21 mouse cellular contexts compared by ENCODE assay signal in the genomic region with DNA sequence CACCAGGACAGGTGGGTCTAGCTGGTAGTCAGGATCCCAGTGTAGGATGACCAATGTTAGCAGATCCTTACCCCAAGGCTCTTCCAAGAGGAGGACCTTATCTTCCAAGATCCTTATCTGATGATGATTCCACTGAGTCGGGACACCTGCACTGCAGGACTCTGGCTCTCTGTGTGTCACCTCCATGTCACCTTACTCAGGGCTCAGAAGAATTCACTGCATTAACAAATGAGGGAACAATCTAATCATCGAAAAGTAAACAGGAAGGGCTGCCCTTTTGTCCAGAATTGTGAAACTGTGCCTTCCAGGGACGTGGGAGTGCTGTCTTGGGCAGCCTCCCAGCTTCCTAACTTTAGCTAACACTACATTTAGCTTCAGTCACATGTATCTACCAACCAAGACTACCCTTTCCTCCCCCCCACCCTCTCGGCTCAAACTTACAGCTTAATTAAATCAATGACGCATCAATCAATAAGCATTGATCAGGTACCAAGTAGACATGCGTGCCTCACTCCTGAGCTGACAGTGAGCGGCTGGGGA. TPM values are rescaled to one million over a fixed set of nuclear protein-coding genes. Genes with fewer than 3 reads are reported as not detected.
A peak's percentile ranks its signal among the peaks of the same experiment; 100 is the strongest.
DNase-seq lines count a peak whose midpoint lies in the region; ATAC-seq lines count a peak whose summit lies in the region.
"Had no signal": no experiment of that assay in that cellular context is flagged by ENCODE, and none has a peak within 500 bp of the region (broad histone marks: within the 10 kb centered on the region; RNA-seq: fewer than 3 reads in every experiment).

No protein-coding gene starts in this region.

- no peak; the same call in 1 of the 2 replicates for ATAC-seq in kidney, embryonic 15.5 days (replicated peaks; ENCODE audit: low FRiP score)
- ATAC-seq in lung, embryonic 16.5 days (ENCODE audit: low read depth): peak; percentile 4; the same call in 1 of the 2 replicates
- ATAC-seq in stomach, embryonic 16.5 days (ENCODE audit: insufficient read depth, low FRiP score): peak; percentile 44; the same call in 1 of the 2 replicates

- peaks cover 17% of the 10 kb centered on the region for H3K4me1 ChIP-seq in kidney, embryonic 15.5 days
- H3K4me1 ChIP-seq in lung, embryonic 16.5 days (replicated peaks; ENCODE audit: control insufficient read depth, insufficient read depth, low read length): no peaks in the 10 kb centered on the region
- 0 out of 2 replicates have a peak, but pooled peaks cover 6% of the 10 kb centered on the region for H3K4me1 ChIP-seq in stomach, embryonic 16.5 days (ENCODE audit: control insufficient read depth, insufficient read depth, low read length)
- H3K4me1 ChIP-seq: embryonic facial prominence, embryonic 12.5 days; limb, embryonic 10.5 days had no signal

- H3K9ac ChIP-seq in kidney, embryonic 15.5 days: no peak overlapping the region
- no peak overlapping the region for H3K9ac ChIP-seq in lung, embryonic 16.5 days (ENCODE audit: low read length)
- no peak overlapping the region for H3K9ac ChIP-seq in stomach, embryonic 16.5 days (ENCODE audit: low read length)
- H3K9ac ChIP-seq: embryonic facial prominence, embryonic 12.5 days had no signal

- 0 out of 2 replicates have a peak overlapping the region, but pooled peaks have one; percentile 22 for H3K27ac ChIP-seq in kidney, embryonic 15.5 days
- H3K27ac ChIP-seq in lung, embryonic 16.5 days (ENCODE audit: low read length): no peak overlapping the region
- no peak overlapping the region for H3K27ac ChIP-seq in stomach, embryonic 16.5 days (ENCODE audit: low read length)
- H3K27ac ChIP-seq: embryonic facial prominence, embryonic 12.5 days; heart, adult 2 months; layer of hippocampus, adult 2 months; limb, embryonic 10.5 days had no signal

- H3K36me3 ChIP-seq in kidney, embryonic 15.5 days: no peaks in the 10 kb centered on the region
- no peaks in the 10 kb centered on the region for H3K36me3 ChIP-seq in lung, embryonic 16.5 days (ENCODE audit: control insufficient read depth, insufficient read depth, low read length)
- no peaks in the 10 kb centered on the region for H3K36me3 ChIP-seq in stomach, embryonic 16.5 days (ENCODE audit: control insufficient read depth, insufficient read depth, low read length)
- H3K36me3 ChIP-seq: embryonic facial prominence, embryonic 12.5 days; limb, embryonic 10.5 days had no signal

- intact Hi-C loops in gastrocnemius, postnatal 36 days (cut with DNase I): no loop called here

- no peak overlapping the region for H3K4me3 ChIP-seq in kidney, embryonic 15.5 days (replicated peaks)
- no peak overlapping the region for H3K4me3 ChIP-seq in lung, embryonic 16.5 days (ENCODE audit: low read length)
- H3K4me3 ChIP-seq in stomach, embryonic 16.5 days (replicated peaks; ENCODE audit: low read length): no peak overlapping the region
- H3K4me3 ChIP-seq: embryonic facial prominence, embryonic 12.5 days; heart, adult 2 months; layer of hippocampus, adult 2 months; limb, embryonic 10.5 days had no signal

- no peaks in the 10 kb centered on the region for H3K9me3 ChIP-seq in kidney, embryonic 15.5 days (replicated peaks)
- H3K9me3 ChIP-seq in lung, embryonic 16.5 days (ENCODE audit: control insufficient read depth, low read length): no peaks in the 10 kb centered on the region
- H3K9me3 ChIP-seq in stomach, embryonic 16.5 days (replicated peaks; ENCODE audit: control insufficient read depth, low read length): no peaks in the 10 kb centered on the region
- H3K9me3 ChIP-seq: embryonic facial prominence, embryonic 12.5 days; limb, embryonic 10.5 days had no signal

- DNase-seq in kidney, adult 18-20 months: no peak
- no peak for DNase-seq in lung, postnatal 36 days
- DNase-seq in frontal cortex, postnatal 36 days (ENCODE audit: low spot score in 2 of 2): peak; percentile 2 to 43
- no peak for DNase-seq in gastrocnemius, postnatal 36 days
- DNase-seq: adrenal gland, adult 8-10 months; cerebellum, adult 18-20 months; heart, adult 2 months; kidney, adult 11 months; lung, adult 18-20 months had no signal

- H3K4me2 ChIP-seq in kidney, embryonic 15.5 days: no peak overlapping the region
- no peak overlapping the region for H3K4me2 ChIP-seq in lung, embryonic 16.5 days (ENCODE audit: low read depth, low read length)
- H3K4me2 ChIP-seq in stomach, embryonic 16.5 days (ENCODE audit: low read depth, low read length): no peak overlapping the region
- H3K4me2 ChIP-seq: embryonic facial prominence, embryonic 12.5 days had no signal

- WGBS in kidney, embryonic 15.5 days: 52% methylated on average over 7 of the region's 7 CpGs
- WGBS in lung, embryonic 16.5 days: 43% methylated on average over 7 of the region's 7 CpGs
- WGBS in stomach, embryonic 16.5 days: 37% methylated on average over 7 of the region's 7 CpGs

- H3K27me3 ChIP-seq in kidney, embryonic 15.5 days: no peaks in the 10 kb centered on the region
- no peaks in the 10 kb centered on the region for H3K27me3 ChIP-seq in lung, embryonic 16.5 days (ENCODE audit: control insufficient read depth, insufficient read depth, low read depth, low read length)
- H3K27me3 ChIP-seq in stomach, embryonic 16.5 days (ENCODE audit: control insufficient read depth, insufficient read depth, low read length): no peaks in the 10 kb centered on the region
- H3K27me3 ChIP-seq: embryonic facial prominence, embryonic 12.5 days had no signal

RNA-seq across cellular contexts. Expression of gene Gm11060, which starts 33.2 kb away (rescaled TPM):
- polyA plus RNA-seq in kidney, embryonic 15.5 days (2015; fragmentation: Nextera tagmentation; extraction: Ambion mirVana): not detected in 2 replicates
- polyA plus RNA-seq in lung, embryonic 16.5 days (2015; fragmentation: Nextera tagmentation; extraction: Ambion mirVana): not detected in 2 replicates
- polyA plus RNA-seq in stomach, embryonic 16.5 days (2015; fragmentation: Nextera tagmentation; extraction: Ambion mirVana): not detected in 2 replicates
- not detected for total RNA-seq in gastrocnemius, postnatal 36 days (2021)
- total RNA-seq: adrenal gland, adult 8-10 months; common myeloid progenitor, adult 5-6 weeks; ES-E14; heart, adult 2 months; layer of hippocampus, adult 2 months; monocyte, adult 5-6 weeks had no signal
- polyA plus RNA-seq: embryonic facial prominence, embryonic 12.5 days; heart, adult 2 months; heart, embryonic 16.5 days; hindbrain, embryonic 11.5 days; limb, embryonic 10.5 days; neural tube, embryonic 14.5 days had no signal

RNA-seq across cellular contexts. Expression of gene Eif3m, which starts 41.8 kb away (rescaled TPM):
- 338 and 372 TPM in 2 replicates for polyA plus RNA-seq in kidney, embryonic 15.5 days (2015; fragmentation: Nextera tagmentation; extraction: Ambion mirVana)
- polyA plus RNA-seq in lung, embryonic 16.5 days (2015; fragmentation: Nextera tagmentation; extraction: Ambion mirVana): 243 and 250 TPM in 2 replicates
- polyA plus RNA-seq in stomach, embryonic 16.5 days (2015; fragmentation: Nextera tagmentation; extraction: Ambion mirVana): 233 and 234 TPM in 2 replicates
- 10 to 100 TPM; 94.7 to 97.5 TPM for total RNA-seq in gastrocnemius, postnatal 36 days (2021)

Comparison
In these comparisons a context has a peak if more than half of its experiments do, and no peak if none do; other contexts are left out.
1. DNase-seq: peak in frontal cortex, postnatal 36 days (2 of 2); none in kidney, adult 18-20 months (single experiment), lung, postnatal 36 days (single experiment) and gastrocnemius, postnatal 36 days (0 of 2).